Mouse (Mus musculus) liver, embryonic 13.5 days (tissue): Measurements from ENCODE around the gene St6galnac3. TPM values are rescaled to one million over a fixed set of nuclear protein-coding genes. Genes with fewer than 3 reads are reported as not detected.
A peak's percentile ranks its signal among the peaks of the same experiment; 100 is the strongest.

ENCODE experiments used
- ATAC-seq: fragments of 200-750 bp; cut with Nextera tagmentation; 2 replicates; pipeline ENCODE4 v1.8.0; 2017; ENCODE audit warnings: low read depth, mild to moderate bottlenecking, moderate number of reproducible peaks, moderate library complexity
- DNase-seq: peaks from one replicate; pipeline ENCODE4 v3.0.0; 2022
- H3K27ac ChIP-seq: fragments of 300-500 bp; sonication (generic); 2 replicates; pipeline ENCODE4 v1.5.1; 2015; ENCODE audit warnings: moderate library complexity, mild to moderate bottlenecking, inconsistent platforms
- H3K27me3 ChIP-seq: fragments of 300-500 bp; sonication (generic); 2 replicates; pipeline ENCODE4 v1.6.1; 2015; ENCODE audit warnings: mild to moderate bottlenecking, inconsistent platforms
- H3K36me3 ChIP-seq: fragments of 300-500 bp; sonication (generic); 2 replicates; pipeline ENCODE4 v1.6.1; 2015; ENCODE audit warnings: mild to moderate bottlenecking, inconsistent platforms
- H3K4me1 ChIP-seq: fragments of 300-500 bp; sonication (generic); replicated peaks from 2 replicates; pipeline ENCODE4 v1.6.1; 2015; ENCODE audit warnings: inconsistent platforms
- H3K4me2 ChIP-seq: fragments of 300-500 bp; sonication (generic); 2 replicates; pipeline ENCODE4 v1.6.1; 2015; ENCODE audit warnings: inconsistent platforms, mild to moderate bottlenecking, moderate library complexity
- H3K4me3 ChIP-seq: fragments of 300-500 bp; sonication (generic); replicated peaks from 2 replicates; pipeline ENCODE4 v1.5.1; 2015; ENCODE audit warnings: mild to moderate bottlenecking, inconsistent platforms
- H3K9ac ChIP-seq: fragments of 300-500 bp; sonication (generic); 2 replicates; pipeline ENCODE4 v1.6.1; 2015; ENCODE audit warnings: mild to moderate bottlenecking, inconsistent platforms
- H3K9me3 ChIP-seq: fragments of 300-500 bp; sonication (generic); replicated peaks from 2 replicates; pipeline ENCODE4 v1.6.1; 2016; ENCODE audit warnings: inconsistent platforms
- WGBS: fragments of 180-500 bp; shearing (Covaris S2); methylation state at CpG from one replicate; pipeline ENCODE4 v1.1.7; 2015; ENCODE audit not compliant: insufficient replicate concordance; 5-methylcytosine and 5-hydroxymethylcytosine counted together
- polyA plus RNA-seq: library from polyadenylated mRNA; unstranded; fragments of >200 nt; fragmentation: Nextera tagmentation; extraction: Ambion mirVana; gene quantifications from 2 replicates; pipeline ENCODE4 v1.2.1, GENCODE M21; 2015

Gene St6galnac3
- polyA plus RNA-seq, 1 experiment from 2014 or later = 8.3 TPM

DNA sequence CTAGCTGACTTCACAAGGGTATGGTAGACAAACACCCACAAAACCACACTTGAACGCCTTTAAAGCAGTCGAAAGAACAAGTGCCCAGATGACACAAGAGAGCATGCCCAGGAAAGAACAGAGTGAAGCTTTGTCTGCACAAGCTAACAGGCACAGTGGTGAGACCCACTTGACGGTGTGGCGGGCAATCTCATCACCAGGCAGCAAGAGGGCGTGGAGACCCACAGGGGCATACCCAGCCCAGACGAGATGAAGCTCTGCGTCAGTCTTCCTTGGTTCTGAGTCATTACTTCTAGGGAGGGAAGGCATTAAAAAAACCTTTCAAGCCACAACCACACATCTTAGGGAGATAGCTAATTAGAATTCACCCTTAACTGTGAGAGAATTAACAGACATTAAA, 79.2 kb downstream of the St6galnac3 start:
- no peaks in the 10 kb centered on the region for H3K36me3 ChIP-seq
- no peak for DNase-seq
- H3K4me3 ChIP-seq = no peak overlapping the region
- ATAC-seq = no peak
- H3K4me2 ChIP-seq = no peak overlapping the region
- H3K27me3 ChIP-seq = no peaks in the 10 kb centered on the region
- 0 out of 2 replicates have a peak, but pooled peaks cover 5% of the 10 kb centered on the region for H3K4me1 ChIP-seq
- no peaks in the 10 kb centered on the region for H3K9me3 ChIP-seq
- H3K9ac ChIP-seq = no peak overlapping the region
- WGBS = 76% methylated on average over 7 of the region's 7 CpGs
- no peak overlapping the region for H3K27ac ChIP-seq

GRCm38 (mm10) chr3:153643822-153644519, 81.0 kb downstream of the St6galnac3 start:
- Histone ChIP-seq H3K4me1 (peaks cover 9% of the 10 kb centered on the region), H3K27me3 (no peaks in the 10 kb centered on the region), H3K4me3 (no peak overlapping the region), H3K27ac (no peak overlapping the region), H3K36me3 (no peaks in the 10 kb centered on the region), H3K9me3 (no peaks in the 10 kb centered on the region), H3K4me2 (no peak overlapping the region), H3K9ac (no peak overlapping the region)
- WGBS = 81% methylated on average over 20 of the region's 20 CpGs
- ATAC-seq = 0 out of 2 replicates have a peak, but pooled peaks have one; percentile 25
- no peak for DNase-seq

DNA sequence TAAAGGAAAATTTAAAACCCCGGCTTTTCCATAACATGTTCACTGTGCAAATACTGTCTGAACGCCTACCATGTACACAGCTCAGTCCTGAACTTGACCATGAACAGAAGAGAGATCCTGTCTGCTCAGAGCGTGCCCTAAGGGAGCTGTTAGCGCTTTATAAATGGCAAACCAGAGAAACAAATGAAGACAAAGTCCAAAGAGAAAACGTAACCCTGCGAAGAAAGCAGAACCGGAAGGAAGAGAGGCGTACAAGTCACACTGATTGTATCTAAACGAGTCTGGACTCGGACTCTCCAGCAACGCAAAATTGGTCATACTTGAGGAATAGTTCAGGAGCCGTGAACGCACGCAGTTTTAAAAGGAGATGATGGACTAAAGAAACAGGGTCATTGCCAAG, 82.1 kb downstream of the St6galnac3 start:
- Histone ChIP-seq H3K36me3 (no peaks in the 10 kb centered on the region), H3K4me2 (no peak overlapping the region), H3K4me1 (peaks cover 9% of the 10 kb centered on the region), H3K4me3 (no peak overlapping the region), H3K27me3 (no peaks in the 10 kb centered on the region), H3K9me3 (no peaks in the 10 kb centered on the region), H3K27ac (no peak overlapping the region), H3K9ac (no peak overlapping the region)
- 83% methylated on average over 14 of the region's 14 CpGs for WGBS
- DNase-seq (no peak), ATAC-seq (no peak)

- Histone ChIP-seq H3K36me3 (no peaks in the 10 kb centered on the region), H3K4me3 (no peak overlapping the region), H3K27ac (no peak overlapping the region), H3K4me2 (no peak overlapping the region), H3K27me3 (no peaks in the 10 kb centered on the region), H3K4me1 (peaks cover 16% of the 10 kb centered on the region), H3K9ac (no peak overlapping the region), H3K9me3 (no peaks in the 10 kb centered on the region)
- ATAC-seq = no peak
- no peak for DNase-seq
- 87% methylated on average over 5 of the region's 5 CpGs for WGBS
Measured at GRCm38 (mm10) chr3:153641805-153642204, 83.2 kb downstream of the St6galnac3 start.

- DNase-seq (no peak), ATAC-seq (no peak)
- H3K27ac ChIP-seq = no peak overlapping the region
- H3K27me3 ChIP-seq = no peaks in the 10 kb centered on the region
- peaks cover 19% of the 10 kb centered on the region for H3K4me1 ChIP-seq
- H3K9me3 ChIP-seq = no peaks in the 10 kb centered on the region
- 60% methylated on average over 1 of the region's 1 CpGs for WGBS
- no peak overlapping the region for H3K4me2 ChIP-seq
- no peak overlapping the region for H3K4me3 ChIP-seq
- no peaks in the 10 kb centered on the region for H3K36me3 ChIP-seq
- H3K9ac ChIP-seq = no peak overlapping the region
Measured at GRCm38 (mm10) chr3:153637336-153637735, 87.6 kb downstream of the St6galnac3 start.

GRCm38 (mm10) chr3:153636804-153637153, 88.2 kb downstream of the St6galnac3 start:
- Histone ChIP-seq H3K36me3 (no peaks in the 10 kb centered on the region), H3K9ac (no peak overlapping the region), H3K4me3 (no peak overlapping the region), H3K4me1 (peaks cover 19% of the 10 kb centered on the region), H3K27me3 (no peaks in the 10 kb centered on the region), H3K4me2 (no peak overlapping the region), H3K27ac (no peak overlapping the region), H3K9me3 (no peaks in the 10 kb centered on the region)
- DNase-seq (no peak), ATAC-seq (0 out of 2 replicates have a peak, but pooled peaks have one; percentile 15)
- 36% methylated on average over 7 of the region's 7 CpGs for WGBS

GRCm38 (mm10) chr3:153636094-153636803, 88.7 kb downstream of the St6galnac3 start:
- Histone ChIP-seq H3K4me3 (no peak overlapping the region), H3K9me3 (no peaks in the 10 kb centered on the region), H3K27me3 (no peaks in the 10 kb centered on the region), H3K27ac (no peak overlapping the region), H3K4me2 (no peak overlapping the region), H3K9ac (no peak overlapping the region), H3K36me3 (no peaks in the 10 kb centered on the region), H3K4me1 (peaks cover 19% of the 10 kb centered on the region)
- ATAC-seq (no peak), DNase-seq (no peak)
- 51% methylated on average over 2 of the region's 2 CpGs for WGBS

- Histone ChIP-seq H3K4me2 (no peak overlapping the region), H3K9me3 (no peaks in the 10 kb centered on the region), H3K36me3 (no peaks in the 10 kb centered on the region), H3K4me3 (no peak overlapping the region), H3K9ac (no peak overlapping the region), H3K27me3 (no peaks in the 10 kb centered on the region), H3K27ac (no peak overlapping the region), H3K4me1 (peaks cover 11% of the 10 kb centered on the region)
- DNase-seq (no peak), ATAC-seq (no peak)
- 75% methylated on average over 10 of the region's 10 CpGs for WGBS
Measured at GRCm38 (mm10) chr3:153631988-153632672, 92.8 kb downstream of the St6galnac3 start.

DNA sequence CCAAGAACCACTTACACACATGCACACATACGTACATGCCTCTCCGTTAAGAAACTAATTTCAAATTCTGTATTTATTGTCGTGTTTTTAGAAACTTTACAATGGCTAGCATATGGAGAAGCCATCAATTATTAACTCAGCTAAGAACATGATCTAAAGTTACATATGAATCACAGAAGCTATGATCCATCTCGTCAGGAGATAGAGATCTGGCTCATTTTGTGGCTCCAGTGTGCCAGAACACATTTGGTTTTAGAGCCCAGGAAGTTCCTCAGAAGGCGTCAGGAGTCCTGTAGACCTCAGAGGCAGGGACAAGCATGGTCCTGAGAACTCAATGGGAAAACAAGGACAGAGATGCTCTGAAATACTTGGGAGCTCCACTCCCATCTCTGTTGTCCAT, 98.7 kb downstream of the St6galnac3 start:
- Histone ChIP-seq H3K9ac (no peak overlapping the region), H3K4me1 (no peaks in the 10 kb centered on the region), H3K36me3 (no peaks in the 10 kb centered on the region), H3K4me2 (no peak overlapping the region), H3K9me3 (no peaks in the 10 kb centered on the region), H3K4me3 (no peak overlapping the region), H3K27me3 (no peaks in the 10 kb centered on the region), H3K27ac (no peak overlapping the region)
- DNase-seq (no peak), ATAC-seq (no peak)
- WGBS = 70% methylated on average over 5 of the region's 5 CpGs

DNA sequence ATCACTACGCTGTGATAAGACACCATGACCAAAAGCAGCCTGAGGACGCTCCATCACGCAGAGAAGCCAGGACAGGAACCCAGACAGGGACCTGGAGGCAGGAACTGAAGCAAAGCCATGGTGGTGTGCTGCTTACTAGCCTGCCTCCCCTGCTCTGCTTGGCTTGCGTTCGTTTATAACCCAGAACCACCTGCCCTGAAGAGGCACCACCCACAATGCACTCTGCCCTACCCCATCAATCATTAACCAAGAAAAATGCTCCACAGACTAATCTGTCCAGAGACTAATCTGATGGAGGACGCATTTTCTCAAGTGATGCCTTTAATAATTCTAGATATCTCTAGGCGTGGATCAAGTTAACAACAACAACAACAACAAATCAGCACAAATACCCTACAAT, 106.0 kb downstream of the St6galnac3 start:
- H3K4me3 ChIP-seq = no peak overlapping the region
- peaks cover 4% of the 10 kb centered on the region; the same call in 1 of the 2 replicates for H3K36me3 ChIP-seq
- peaks cover 27% of the 10 kb centered on the region for H3K4me1 ChIP-seq
- no peaks in the 10 kb centered on the region for H3K27me3 ChIP-seq
- ATAC-seq (no peak; the same call in 1 of the 2 replicates), DNase-seq (no peak)
- 79% methylated on average over 7 of the region's 7 CpGs for WGBS
- no peak overlapping the region for H3K4me2 ChIP-seq
- no peak overlapping the region for H3K27ac ChIP-seq
- H3K9ac ChIP-seq = no peak overlapping the region
- no peaks in the 10 kb centered on the region for H3K9me3 ChIP-seq

- Histone ChIP-seq H3K4me3 (no peak overlapping the region), H3K36me3 (peaks cover 4% of the 10 kb centered on the region; the same call in 1 of the 2 replicates), H3K9me3 (no peaks in the 10 kb centered on the region), H3K27me3 (no peaks in the 10 kb centered on the region), H3K4me2 (no peak overlapping the region), H3K9ac (no peak overlapping the region), H3K4me1 (peaks cover 27% of the 10 kb centered on the region), H3K27ac (no peak overlapping the region)
- WGBS = 38% methylated on average over 8 of the region's 8 CpGs
- ATAC-seq (no peak), DNase-seq (no peak)
Measured at GRCm38 (mm10) chr3:153616849-153617248, 108.1 kb downstream of the St6galnac3 start.
